Mouse (Mus musculus) layer of hippocampus, postnatal 36 days (tissue): ENCODE data around the gene N6amt1. TPM values are rescaled to one million over a fixed set of nuclear protein-coding genes. Genes with fewer than 3 reads are reported as not detected.

Experiments used
- DNase-seq, 2 experiments: peaks; one replicate each; pipeline ENCODE4 v3.0.0; 2022
- total RNA-seq, 2 experiments: library from RNA; stranded (reverse); gene quantifications; 2 replicates each; pipeline ENCODE4 v1.2.3; 2021

Gene N6amt1
- 10 to 100 TPM; 18.9 to 20.0 TPM for total RNA-seq

DNA sequence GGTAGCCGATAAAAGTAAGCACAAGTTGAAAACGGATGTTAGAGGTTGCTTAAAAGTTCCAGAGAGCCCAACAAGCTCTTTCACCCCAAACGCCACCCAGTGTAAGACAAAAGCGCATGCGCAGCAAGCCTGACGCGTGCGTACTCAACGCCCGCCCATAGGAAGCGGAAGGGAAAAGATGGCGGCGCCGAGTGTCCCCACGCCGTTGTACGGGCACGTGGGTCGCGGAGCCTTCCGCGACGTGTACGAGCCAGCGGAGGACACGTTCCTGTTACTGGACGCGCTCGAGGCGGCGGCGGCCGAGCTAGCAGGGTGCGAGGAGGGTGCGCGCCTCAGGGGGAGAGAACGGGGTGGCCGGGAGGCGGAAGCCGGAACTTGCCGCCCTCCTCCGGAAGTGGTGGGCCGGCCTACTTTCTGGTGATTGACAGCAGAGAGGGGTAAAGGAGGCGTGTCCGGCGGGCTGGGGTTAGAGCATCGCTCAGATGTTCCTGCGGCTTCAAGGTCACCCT, at the start of gene N6amt1:
TSS of gene N6amt1 (plus strand) at position 111 of the 509 bp plus-strand sequence.
- peak; percentile 95 to 96 for DNase-seq

DNA sequence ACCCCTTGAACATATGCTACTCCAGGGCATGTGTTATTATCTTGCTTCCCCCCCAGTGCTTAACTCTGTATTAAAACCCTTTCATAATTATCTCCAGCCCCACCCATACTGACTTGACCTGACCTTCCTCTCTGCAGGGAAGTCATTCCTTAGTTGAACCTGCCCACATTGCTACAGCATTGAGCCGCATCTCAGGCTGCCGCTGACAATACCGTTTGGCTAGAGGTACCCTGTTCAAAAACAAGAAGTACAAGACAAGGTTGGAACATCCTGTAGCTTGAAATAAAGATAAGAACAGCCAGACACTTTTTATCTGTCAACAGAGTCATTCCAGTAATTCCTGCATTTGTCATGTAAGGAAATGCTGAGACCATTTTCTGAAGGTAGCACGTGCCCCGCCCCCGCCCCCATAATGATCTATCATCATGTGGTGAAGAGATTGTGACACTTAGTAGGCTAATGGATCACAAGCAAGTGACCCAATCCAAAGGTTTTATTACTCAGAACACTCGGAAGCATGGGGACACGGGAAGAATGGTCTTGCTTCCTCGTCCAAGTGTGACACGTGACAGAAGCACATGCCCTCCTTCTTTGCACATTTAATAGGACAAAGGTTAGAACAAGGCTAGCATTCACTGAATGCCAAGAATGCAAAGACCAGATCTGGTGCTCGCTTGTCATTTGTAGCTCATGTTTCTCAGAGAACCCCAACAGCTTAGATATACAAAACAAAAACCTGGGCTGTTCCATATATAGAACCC, 48.6 kb upstream of the N6amt1 start:
- no peak for DNase-seq

DNA sequence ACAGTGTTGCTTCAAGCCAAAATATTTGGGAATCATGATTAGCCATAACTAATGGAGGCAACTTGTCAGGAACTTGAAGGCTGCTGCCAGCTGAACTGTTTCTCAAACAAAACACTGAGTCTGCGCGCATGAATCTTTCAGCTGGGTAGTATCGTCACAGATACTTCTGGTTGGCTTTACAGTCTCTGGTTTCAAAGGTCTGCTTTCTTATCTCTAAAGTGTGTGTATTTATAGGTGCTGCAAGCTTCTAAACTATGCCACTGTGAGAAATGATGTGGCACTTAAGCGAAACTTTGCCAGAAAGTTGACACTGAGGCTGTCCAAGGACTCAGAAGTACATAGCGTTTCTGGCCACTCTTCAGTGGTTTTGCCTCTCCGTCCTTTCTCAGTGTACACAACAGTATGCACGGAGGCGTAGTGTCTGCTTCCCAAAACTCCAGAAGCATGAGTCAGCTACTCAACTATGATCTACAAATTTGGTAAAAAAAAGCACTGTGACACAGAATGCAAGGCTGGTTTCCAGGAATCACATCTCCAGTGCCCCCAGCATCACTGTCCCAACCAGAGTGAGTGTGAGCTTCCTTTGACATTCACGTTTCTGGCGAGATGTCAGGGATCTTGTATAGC, 46.8 kb upstream of the N6amt1 start:
- DNase-seq: no peak

DNA sequence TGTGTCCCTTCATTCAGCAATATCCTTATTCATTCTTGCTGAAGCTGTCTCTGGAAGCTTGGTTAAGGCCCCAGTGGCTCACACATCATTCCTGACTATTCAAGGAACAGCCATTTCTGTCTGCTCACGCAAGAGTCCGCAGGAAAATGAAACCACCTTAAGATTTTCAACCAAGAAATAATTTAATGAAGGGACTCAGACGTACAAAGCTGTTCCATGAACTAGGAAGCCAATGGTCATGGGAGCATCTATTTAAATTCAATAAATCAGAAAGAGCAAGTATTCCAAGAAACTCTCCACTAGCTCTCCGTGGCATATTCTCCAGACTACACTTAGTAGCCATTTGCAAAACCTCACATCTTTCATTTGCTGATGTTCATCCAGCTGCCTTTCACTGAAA, 43.3 kb upstream of the N6amt1 start:
- DNase-seq: no peak

DNA sequence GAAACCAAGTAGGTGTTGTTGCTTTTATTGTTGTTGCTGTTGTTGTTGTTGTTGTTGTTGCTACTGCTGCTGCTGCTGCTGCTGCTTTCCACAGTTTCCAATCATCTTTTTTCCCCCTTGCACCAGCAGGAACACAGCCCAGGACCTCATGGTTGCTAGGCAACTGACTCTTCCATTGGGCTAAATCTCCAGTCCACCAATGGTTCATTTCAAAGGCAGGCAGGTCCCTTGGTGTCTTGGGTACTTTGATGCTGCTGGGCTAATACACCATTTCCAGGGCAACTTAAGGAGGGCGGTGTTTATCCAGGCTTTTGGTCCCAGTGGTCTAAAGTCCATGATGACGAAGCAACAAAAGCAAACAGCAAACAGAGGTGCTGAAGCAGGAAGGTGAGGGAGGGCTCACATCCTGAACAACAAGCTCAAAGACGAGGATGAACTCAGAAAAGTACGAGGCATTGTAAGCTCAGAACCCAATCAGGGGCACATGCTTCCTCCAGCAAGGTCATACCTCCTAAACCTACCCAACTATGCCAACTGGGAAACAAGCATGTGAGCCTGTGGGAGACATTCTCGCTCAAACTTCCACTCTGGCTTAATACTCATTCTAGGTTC, 35.7 kb upstream of the N6amt1 start:
- no peak for DNase-seq

DNA sequence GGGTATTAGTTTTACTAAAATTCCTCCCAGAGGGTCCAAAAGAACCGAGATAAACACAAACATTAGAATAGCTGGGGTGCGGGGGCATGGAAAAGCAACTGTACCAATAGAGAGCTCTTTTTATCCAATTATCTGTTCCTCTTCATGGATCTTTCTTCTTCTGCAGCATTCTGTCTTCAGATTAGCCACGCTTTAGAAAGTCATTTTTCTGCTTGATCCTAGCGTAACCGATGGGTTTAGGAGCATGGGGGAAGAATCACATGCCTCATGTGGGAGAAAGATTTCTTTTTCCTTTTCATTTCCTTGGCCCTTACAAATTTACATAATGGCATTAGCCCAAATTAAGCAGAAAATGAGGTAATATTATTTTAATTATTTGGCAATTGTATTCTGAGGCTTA, 35.0 kb upstream of the N6amt1 start:
- no peak for DNase-seq

DNA sequence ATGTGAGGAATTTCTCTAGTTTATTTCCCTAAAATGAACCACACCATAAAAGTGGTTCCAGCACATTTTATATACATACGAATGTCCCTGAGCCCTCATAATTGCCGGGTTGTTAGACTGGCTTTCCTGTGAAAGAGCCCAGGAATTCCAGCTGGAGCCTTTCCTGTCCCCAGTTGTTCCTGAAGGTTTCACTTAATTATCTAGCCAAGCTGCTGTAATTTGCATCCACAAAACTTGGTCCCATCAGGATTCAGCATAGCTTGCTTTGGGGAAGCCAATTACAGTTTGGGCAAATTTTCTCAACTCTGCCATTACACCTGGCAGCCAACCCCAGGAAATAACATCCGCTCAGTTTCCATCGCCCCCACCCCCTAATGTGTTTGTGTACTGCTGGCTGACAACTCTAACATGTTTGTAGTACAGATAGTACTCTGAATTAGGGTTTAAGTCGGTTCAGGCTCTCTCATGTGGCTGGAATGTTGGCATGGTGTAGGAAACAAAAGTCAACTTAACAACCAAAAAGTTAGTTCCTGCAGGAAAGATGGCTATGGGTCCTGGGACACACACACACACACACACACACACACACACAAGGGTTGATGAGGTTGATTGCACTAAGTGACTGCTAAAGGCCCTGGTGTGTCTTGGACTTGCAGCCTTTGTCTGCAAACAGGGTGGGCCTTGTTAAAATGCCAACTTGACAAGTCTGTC, 34.3 kb upstream of the N6amt1 start:
- DNase-seq: no peak

DNA sequence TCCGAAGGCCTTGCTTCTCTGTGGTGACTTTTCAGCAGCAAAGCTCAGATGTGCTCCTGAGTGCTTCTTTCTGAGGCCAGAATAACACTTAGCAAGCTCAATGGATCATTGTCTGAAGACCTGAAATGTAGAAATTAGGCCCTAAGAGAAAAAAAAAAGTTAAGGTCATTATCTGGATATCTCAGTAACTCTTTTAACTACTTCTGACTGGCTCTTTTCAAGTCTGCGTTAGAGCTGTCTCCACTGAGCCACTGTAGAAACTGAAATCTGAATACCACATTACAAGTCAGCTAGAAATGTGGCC, 33.8 kb upstream of the N6amt1 start:
- DNase-seq: no peak

DNA sequence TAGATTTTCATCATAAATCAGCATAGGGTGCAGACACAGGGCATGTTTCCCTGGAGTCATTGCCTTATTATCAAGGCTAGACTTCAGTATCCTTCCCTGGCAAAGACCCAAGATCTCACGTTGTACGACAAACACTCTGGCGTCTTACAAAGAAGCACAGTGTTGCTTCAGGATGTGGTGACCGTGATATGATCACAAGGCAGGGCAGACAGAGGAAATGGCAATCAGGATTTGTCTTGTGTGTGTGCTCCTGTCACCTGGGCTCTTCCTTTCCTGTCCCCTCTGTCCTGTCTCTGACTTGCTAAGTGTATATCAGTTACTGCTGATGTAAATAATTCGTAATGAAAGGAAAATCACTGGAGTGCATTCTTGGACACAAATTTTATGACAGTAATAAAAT, 29.4 kb upstream of the N6amt1 start:
- DNase-seq: no peak

DNA sequence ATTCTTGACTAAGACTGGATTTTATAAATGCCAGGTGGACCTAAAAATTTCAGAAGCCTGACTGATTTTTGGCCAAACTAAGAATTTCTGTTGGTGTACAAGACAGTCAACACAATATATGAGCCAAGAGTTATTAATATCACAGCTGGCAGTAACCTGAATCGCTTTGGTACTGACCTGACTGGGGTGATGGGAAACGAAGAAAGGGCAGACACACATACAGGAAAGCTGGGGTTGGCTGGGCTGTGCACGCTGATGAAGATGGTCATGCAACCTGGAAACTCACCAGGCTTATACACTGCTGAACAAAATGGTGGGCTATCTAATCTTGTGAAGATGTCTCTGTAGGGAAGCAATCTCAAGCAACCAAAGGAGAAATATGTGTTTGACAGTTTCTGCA, 24.0 kb upstream of the N6amt1 start:
- DNase-seq: no peak

DNA sequence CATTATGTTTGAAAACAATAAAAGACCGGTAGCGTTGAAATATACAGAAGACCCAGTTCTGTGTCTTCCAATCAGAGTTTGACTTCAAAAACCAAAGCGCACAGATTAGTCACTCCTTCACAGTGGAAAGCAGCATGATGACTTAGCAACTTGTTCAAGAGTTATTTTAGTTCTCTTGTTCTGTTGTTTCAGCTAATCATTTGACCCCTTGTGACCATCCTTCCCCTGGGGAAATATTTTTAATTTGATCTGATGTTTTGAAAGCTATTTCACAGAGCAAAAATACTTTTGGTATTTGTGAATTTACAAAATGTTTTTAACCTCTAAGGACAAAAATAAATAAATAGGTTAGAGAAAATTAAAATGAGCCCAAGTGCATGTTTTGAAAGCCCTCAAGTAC, 19.2 kb upstream of the N6amt1 start:
- DNase-seq: no peak

DNA sequence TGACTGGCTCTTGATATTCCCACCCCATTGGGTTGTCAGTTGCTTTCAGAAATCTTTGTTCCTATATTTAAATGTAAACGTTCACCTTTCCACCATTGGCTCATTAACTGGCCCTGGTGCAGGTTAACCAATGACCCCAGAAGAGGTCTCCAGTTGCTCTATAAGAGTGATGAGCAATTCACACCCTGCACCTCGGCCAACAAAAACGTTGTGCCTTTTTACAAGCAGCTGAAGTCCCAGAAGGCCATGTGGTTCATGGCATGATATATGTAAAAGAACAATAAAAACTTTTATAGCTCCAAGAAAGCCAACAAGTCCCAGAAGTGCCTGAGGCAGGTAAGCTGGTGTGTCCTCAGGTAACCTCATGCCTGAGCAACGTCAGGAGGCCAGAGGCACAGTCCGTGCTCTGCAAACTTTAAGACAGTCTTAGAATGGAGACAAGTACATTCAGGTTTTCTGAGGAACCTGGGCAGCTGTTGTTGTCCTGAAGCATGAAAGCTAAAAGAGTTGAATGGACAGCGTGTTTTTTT, 12.9 kb upstream of the N6amt1 start:
- DNase-seq: no peak

DNA sequence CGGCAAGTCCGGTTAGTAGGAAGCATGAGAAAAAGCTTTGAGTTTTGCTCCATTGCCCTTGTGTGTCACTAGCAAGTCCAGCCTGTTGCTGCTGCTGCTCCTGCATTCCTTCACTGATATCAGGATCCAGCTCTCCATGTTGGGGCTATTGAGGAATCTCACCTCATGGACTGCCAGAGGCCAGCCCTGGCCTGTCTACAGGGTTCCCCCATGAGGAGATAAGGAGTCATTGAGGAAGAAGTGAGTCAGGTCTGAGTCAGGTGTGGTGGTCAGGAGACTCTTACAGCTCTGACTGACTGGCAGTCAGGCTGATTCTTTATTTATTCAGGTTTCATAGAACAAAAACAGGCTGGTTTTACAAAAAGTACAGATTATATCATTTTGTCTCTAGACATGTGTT, 5.9 kb upstream of the N6amt1 start:
- DNase-seq: no peak

DNA sequence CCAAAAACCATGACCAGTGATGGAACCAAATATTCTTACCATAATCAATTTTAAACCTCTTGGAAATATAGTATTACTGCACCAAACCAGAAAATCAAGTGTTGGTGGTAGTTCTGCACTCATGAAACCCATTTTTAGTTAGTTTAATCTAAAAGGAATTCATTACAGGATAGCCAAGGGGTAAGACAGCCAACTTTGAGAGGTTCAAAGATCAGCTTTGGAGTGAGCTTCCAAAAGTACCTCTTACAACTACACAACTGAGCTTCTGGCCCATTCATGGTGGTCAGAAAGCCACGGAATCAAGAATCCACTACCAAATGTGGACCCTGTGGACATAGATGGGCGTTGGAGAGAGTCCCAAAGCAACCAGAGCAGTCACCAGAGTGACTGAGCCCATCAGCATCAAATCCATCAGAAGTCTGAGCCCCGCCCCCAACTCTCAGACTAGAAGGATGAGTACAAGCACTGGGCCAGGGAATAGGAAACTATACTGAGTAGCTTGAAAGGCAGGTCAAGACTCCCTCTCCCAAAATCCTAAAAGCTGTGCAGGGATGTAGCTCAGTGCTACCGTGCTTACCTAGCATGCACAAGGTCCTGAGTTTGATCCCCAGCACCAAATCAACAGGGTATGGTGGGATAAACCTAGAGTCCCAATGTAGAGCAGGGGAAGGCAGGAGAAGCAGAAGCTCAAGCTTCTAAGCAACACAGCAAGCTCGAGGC, 2.4 kb upstream of the N6amt1 start:
- no peak for DNase-seq

DNA sequence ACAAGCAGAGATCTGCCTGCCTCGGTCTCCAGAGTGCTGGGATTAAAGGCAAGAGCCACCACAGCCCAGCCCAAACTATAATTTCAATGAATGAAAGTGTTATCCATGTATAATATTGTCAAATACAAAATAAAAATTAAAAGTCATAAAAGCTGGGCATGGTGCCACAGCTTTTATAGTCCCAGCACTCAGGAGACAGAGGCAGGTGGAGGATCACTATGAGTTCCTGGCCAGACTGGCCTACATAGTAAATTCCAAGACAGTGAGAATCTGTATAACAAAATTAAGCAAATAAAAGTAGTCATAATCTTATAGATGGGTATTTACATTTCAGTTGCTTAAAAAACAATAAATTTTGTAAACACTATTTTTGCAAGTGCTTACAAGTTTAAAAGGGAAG, 380 bp upstream of the N6amt1 start:
- no peak for DNase-seq

DNA sequence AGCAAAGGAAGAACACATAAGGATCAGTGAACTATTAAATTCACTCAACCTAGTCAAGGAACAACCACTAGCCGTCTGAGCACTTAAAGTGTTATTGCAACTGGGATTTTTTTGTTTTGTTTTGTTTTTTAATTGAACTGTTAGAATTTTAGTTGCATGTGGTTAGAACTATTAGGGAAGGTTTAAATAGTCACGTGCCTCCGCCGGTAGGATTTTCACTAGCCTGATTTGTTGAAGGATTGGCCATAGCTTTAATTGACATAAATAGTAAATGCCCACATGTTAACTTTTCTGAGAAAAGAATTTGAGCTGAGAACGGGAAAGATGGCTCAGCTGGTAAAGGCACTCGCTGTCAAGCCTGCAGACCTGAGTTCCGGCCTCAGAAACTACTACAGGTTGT, 763 bp downstream of the N6amt1 start:
- no peak for DNase-seq

DNA sequence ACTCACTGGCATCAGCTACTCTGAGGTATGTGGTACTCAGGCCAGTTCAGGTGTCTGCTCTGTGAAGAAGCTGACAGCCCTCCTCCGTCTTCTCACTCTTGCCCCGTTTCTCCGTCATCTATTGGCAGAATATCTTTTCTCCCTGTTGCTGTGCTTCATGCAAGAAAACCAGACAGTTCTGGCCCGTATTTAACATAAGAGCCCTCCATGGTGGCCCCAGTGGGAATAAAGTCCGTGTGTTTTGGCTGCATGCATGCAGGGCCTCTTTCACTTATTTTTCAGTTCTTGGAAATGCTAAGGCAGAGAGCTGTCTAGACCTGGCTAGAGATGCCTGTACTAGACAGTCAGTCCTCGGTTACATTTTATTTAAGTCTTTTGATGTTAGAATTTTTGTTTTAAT, 6.1 kb downstream of the N6amt1 start:
- DNase-seq: no peak

DNA sequence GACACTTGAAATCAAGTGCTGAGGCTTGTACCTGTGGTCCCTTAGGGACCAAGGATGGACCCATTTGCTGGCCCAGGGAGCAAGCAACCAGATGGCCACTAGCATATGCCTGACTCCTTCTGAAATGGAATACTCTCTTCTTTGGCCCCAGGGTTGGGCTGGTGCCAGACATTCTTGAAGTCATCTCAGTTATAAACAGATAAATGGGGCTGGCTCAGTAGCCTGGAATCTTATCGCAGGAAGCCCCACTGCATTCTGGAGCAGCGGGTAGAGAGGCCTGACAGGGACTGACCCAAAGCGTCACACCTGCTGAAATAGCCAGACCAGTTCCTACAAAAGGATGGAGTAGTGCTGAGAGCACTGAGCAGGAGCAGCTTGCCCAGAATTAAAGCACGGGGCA, 10.2 kb downstream of the N6amt1 start:
- no peak for DNase-seq

DNA sequence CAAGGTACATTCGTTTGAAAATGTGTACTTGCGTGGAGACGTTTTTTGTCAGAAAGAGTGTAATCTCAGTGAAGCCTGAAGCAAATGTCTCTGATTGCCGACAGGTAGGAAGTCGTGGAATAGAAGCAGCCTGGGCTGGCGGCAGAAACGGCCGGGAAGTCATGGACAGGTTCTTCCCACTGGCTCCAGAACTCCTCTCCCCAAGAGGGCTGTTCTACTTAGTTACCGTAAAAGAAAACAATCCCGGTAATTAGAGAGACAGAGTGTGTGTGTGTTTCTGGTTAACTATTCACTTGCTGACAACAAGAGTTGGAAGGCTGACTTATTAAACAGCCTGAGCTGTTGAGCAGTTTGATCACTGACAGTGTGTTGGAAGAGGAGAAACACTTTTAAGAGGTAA, 12.1 kb downstream of the N6amt1 start:
- DNase-seq: no peak

DNA sequence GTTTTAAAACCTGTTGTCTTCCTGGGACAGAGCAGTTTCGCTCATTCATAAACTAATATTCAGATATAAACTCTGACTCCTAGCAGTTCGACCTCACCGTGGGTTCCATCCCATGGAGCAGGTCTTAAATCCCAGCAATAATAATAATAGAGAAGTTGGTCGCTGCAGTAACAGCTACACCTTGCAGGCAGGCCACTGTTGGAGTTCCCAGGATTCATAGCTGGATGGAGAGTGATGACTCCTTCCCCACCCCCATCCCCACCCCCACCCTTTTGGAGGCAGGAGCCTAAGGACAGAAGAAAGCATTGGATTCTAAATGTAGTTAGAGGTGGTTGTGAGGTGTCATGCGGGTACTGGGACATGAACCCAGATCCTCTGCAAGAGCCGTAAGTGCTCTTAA, 12.5 kb downstream of the N6amt1 start:
- DNase-seq: no peak

DNA sequence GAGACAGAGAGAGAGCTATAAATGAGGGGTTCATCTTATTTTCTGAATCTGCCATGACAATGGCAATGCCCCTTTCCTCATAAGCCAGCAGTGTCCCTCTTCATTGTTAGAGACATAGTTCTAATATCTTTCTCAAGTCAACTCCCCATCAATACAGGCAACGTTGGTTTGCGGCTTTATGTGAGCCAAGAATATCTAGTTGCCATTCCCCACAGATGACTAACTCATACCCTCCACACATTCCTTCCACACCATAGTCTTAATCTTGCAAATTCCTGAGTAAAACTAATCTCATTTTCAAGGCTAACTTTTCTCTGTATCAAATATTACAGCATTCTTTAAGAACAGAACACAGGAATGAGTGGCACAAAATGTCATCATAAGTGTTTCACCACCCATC, 29.0 kb downstream of the N6amt1 start:
- DNase-seq: no peak

DNA sequence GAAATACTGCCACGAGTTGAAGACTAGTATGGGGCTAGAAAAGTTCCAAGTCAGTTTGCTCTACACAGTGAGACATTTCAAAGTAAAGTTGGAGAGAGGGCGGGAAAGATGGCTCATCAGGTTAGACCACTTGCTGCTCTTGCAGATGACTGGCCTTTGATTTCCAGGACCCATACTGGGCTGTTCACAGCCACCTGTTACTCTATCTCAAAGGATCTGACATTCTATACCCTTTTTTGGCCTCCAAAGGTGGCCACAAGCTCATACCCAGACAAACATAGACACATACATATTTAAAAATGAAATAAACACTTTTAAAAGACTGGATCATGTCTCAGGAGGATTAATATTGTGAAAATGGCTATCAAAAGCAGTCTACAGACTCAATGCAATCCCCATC, 30.4 kb downstream of the N6amt1 start:
- DNase-seq: no peak
